Mouse (Mus musculus): ENCODE measurements around the gene Cand2. TPM values are rescaled to one million over a fixed set of nuclear protein-coding genes. Genes with fewer than 3 reads are reported as not detected.

Gene Cand2
- polyA plus RNA-seq (2017; shearing (Covaris generic)) = 12.5 TPM

DNA sequence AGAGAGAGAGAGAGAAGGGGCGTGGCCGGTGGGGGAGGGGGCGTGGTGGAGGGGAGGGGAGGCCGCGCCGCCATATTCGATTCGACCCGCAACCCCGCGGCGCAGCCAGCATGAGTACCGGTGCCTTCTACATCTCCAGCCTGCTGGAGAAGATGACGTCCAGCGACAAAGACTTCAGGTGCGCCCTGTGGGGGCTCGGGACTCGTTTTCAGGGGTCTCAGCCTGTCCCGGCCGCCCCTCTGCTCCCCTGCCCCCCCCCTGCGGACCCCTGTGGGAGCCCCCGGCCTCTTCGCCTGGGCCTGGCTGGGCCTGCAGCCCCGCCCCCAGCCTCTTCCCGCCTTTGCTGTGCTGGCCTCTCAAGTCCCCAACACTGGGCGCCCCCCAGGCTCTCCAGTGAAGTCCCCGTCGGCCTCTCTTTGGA is at the start of gene Cand2:
Cand2 (plus strand) TSS at position 38 of the 421 bp plus-strand sequence.

DNA sequence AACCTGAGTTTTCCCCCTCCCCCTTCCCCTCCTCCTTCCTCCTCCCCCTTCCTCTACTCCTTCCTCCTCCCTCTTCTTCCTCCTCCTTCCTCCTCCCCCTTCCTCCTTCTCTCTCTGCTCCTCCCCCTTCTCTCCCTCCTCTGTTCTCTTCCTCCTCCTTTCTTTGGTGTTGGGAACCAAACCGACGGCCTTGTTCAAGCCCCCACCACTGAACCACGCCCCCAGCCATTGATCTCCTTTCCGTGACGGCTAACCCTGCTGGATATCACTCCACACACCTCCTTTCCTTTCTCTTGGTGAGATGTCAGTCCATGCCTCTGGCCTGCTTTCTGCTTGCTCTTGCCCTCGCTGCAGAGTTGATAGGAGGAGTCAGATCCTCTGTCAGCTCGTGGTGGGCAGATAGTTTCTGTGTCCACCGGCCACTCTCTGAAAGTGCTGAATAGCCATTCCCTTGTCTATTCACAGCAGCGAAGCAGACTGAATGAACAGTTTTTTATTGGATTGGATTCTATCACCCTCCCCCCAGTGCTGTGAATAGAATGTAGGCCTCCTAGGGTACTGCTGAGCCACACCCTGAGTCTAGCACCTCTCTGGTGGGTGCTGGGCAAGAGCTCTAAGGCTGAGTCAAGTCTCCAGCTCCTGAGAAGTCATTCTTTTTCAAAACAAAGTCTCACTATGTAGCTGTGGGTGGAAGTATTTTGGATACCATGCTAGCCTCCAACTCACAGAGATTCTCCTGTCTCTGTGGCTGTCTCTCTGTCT is 12.2 kb upstream of the Cand2 start, which contains the start of gene Tmem40:
Tmem40 (minus strand) TSS at position 416 of the 762 bp plus-strand sequence.

GRCm38 (mm10) chr6:115808488-115809231 is 34.3 kb downstream of the Cand2 start, which contains the start of gene Rpl32:
Rpl32 (minus strand) TSS chr6:115808747.

GRCm38 (mm10) chr6:115838161-115838597 is 63.8 kb downstream of the Cand2 start, which contains the start of gene Efcab12:
Efcab12 (minus strand) TSS chr6:115838412.

DNA sequence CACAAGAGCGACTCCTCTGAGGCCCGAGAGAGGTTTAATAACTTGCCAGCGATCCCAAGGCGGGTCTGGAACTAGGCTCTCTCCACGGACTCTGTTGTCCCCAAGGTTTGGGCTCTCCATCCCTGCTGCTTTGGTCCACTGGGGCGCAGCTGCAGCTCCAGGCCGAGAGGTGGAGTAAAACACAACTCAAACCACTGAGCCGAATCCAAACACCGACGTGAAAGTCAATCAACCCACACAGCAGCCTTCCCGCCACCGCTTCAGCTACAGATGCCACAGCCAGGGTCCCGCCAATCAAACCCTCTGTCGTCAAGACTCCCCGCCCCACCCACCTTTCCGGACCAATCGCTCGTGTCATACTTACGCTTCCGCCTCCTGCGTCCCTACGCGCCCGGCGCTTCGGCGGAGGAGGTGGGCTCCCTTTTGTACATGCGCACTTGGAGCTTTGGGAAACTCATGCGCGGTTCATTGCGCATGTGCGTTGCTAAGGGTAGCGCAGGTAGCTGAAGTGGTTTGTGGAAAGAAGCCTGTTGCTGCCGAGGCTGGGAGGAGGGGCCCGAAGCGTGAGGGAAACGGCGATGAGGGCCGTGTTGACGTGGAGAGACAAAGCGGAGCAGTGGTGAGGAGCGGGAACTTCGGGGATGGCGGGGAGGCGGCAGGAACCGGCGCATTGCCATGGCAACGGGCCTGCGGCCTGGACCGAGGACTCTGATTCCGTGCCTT is 78.9 kb downstream of the Cand2 start, which contains the start of the genes Mbd4 and Ift122:
Mbd4 (minus strand) TSS at position 281 of the 723 bp plus-strand sequence.
Ift122 (plus strand) TSS at position 380 of the 723 bp plus-strand sequence.

Other genes starting within 250 kb of the Cand2 start
- gene Tsen2, start 229.9 kb upstream of the Cand2 start, polyA plus RNA-seq (2017; shearing (Covaris generic)) = 15.3 TPM
- gene Mkrn2os, start 182.0 kb upstream of the Cand2 start, polyA plus RNA-seq (2017; shearing (Covaris generic)) = 0.50 TPM
- 42.2 TPM for gene Mkrn2, start 172.6 kb upstream of the Cand2 start, polyA plus RNA-seq (2017; shearing (Covaris generic))
- 151 TPM for gene Raf1, start 97.9 kb upstream of the Cand2 start, polyA plus RNA-seq (2017; shearing (Covaris generic))
- gene Tmem40, start 12.1 kb upstream of the Cand2 start, polyA plus RNA-seq (2017; shearing (Covaris generic)) = not detected
- 2,697 TPM for gene Rpl32, start 34.2 kb downstream of the Cand2 start, polyA plus RNA-seq (2017; shearing (Covaris generic))
- 0.24 TPM for gene Efcab12, start 63.9 kb downstream of the Cand2 start, polyA plus RNA-seq (2017; shearing (Covaris generic))
- gene Mbd4, start 78.8 kb downstream of the Cand2 start, polyA plus RNA-seq (2017; shearing (Covaris generic)) = 13.8 TPM
- 5.2 TPM for gene Ift122, start 78.9 kb downstream of the Cand2 start, polyA plus RNA-seq (2017; shearing (Covaris generic))
- gene Rho, start 157.2 kb downstream of the Cand2 start, polyA plus RNA-seq (2017; shearing (Covaris generic)) = not detected
- not detected for gene H1foo, start 170.4 kb downstream of the Cand2 start, polyA plus RNA-seq (2017; shearing (Covaris generic))
- gene Plxnd1, start 220.5 kb downstream of the Cand2 start, polyA plus RNA-seq (2017; shearing (Covaris generic)) = 3.2 TPM